7 mouse cellular contexts compared by ENCODE assay signal in the genomic region with DNA sequence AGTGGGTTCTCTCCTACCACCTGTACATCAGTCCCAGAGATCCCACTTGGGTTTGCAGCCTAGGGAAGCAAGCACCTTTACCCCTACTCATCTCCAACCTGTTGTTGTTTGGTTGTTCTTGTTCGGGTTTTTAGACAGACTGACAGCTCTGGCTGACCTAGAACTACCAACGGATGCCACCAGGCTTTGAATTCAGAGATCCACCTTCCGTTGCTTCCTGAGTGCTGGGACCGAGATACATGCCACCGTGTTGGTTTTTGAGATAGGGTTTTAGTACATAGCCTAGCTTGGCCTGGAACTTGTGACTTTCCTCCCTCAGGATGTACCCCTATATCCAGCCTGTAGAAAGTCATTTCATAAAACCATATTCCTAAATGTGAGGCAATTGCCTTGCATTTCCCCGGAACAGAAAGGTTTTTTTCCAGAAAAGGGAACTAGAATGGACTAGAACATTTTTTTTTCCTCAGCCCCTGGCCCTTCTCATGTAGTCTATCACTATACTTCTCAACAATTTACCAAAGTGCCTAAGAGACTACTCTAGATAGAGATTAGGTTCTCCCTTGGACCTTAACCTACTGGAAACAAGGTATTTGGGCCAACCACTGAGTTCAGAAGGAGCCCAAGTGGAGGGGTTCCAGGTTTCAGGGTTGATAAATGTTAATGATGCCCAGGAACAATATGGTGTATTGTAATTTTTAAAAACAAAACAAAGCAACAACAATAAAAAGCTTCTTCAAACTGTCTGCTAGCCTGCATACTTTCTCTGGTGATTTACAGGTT. TPM values are rescaled to one million over a fixed set of nuclear protein-coding genes. Genes with fewer than 3 reads are reported as not detected.
DNase-seq lines count a peak whose midpoint lies in the region; ATAC-seq and TF ChIP-seq lines count a peak whose summit lies in the region.

No protein-coding gene starts in this region.

- peak overlapping the region; percentile 68 for H3K4me2 ChIP-seq in lung, embryonic 15.5 days
- H3K4me2 ChIP-seq in forebrain, embryonic 12.5 days = peak overlapping the region; percentile 55
- H3K4me2 ChIP-seq in limb, embryonic 13.5 days (replicated peaks) = peak overlapping the region; percentile 96

- H3K36me3 ChIP-seq in lung, embryonic 15.5 days = peaks cover 5% of the 10 kb centered on the region; the same call in 1 of the 2 replicates
- peaks cover 3% of the 10 kb centered on the region; the same call in 1 of the 2 replicates for H3K36me3 ChIP-seq in forebrain, embryonic 12.5 days (replicated peaks)
- H3K36me3 ChIP-seq in limb, embryonic 13.5 days = peaks cover 6% of the 10 kb centered on the region; the same call in 1 of the 2 replicates
- no peaks in the 10 kb centered on the region for H3K36me3 ChIP-seq in small intestine, adult 2 months (ENCODE audit: control insufficient read depth, insufficient read depth, low read length)

- ATAC-seq in lung, embryonic 15.5 days (ENCODE audit: borderline replicate concordance, extremely low read depth, low FRiP score, low TSS enrichment) = no peak
- ATAC-seq in forebrain, embryonic 12.5 days (ENCODE audit: low FRiP score) = no peak
- no peak for ATAC-seq in limb, embryonic 13.5 days (ENCODE audit: low FRiP score, low read depth)
- ATAC-seq in activated CD4-positive, CD25-positive, alpha-beta regulatory T cell, adult 4 months = no peak

- TF ChIP-seq POLR2A in small intestine, adult 2 months (IDR thresholded peaks at IDR 0.05; ENCODE audit: low read depth, low read length) = no peak

- H3K9ac ChIP-seq in lung, embryonic 15.5 days = peak overlapping the region; percentile 53; the same call in 1 of the 2 replicates
- no peak overlapping the region for H3K9ac ChIP-seq in forebrain, embryonic 12.5 days
- H3K9ac ChIP-seq in limb, embryonic 13.5 days = peak overlapping the region; percentile 70

- H3K9me3 ChIP-seq in lung, embryonic 15.5 days = no peaks in the 10 kb centered on the region
- no peaks in the 10 kb centered on the region for H3K9me3 ChIP-seq in forebrain, embryonic 12.5 days
- H3K9me3 ChIP-seq in limb, embryonic 13.5 days = no peaks in the 10 kb centered on the region

- no peak for TF ChIP-seq CTCF in small intestine, adult 2 months (IDR thresholded peaks at IDR 0.05; ENCODE audit: extremely low read depth, insufficient read length, insufficient replicate concordance, low read depth, low read length)

- intact Hi-C loops in left cerebral cortex, postnatal 4 days (cut with DNase I) = no loop called here

- 75% methylated on average over 6 of the region's 6 CpGs for WGBS in lung, embryonic 15.5 days
- WGBS in forebrain, embryonic 12.5 days = 82% methylated on average over 6 of the region's 6 CpGs
- 87% methylated on average over 6 of the region's 6 CpGs for WGBS in limb, embryonic 13.5 days
- WGBS in small intestine, adult 2 months = 78% methylated on average over 6 of the region's 6 CpGs

- peak overlapping the region; percentile 56 for H3K27ac ChIP-seq in lung, embryonic 15.5 days
- no peak overlapping the region for H3K27ac ChIP-seq in forebrain, embryonic 12.5 days
- H3K27ac ChIP-seq in limb, embryonic 13.5 days = no peak overlapping the region
- H3K27ac ChIP-seq in small intestine, adult 2 months (ENCODE audit: insufficient read depth, low read depth, low read length) = peak overlapping the region; percentile 68

- no peak for DNase-seq in lung, adult 18-20 months
- DNase-seq in left cerebral cortex, postnatal 4 days = no peak

- no peaks in the 10 kb centered on the region for H3K27me3 ChIP-seq in lung, embryonic 15.5 days
- no peaks in the 10 kb centered on the region for H3K27me3 ChIP-seq in forebrain, embryonic 12.5 days
- no peaks in the 10 kb centered on the region for H3K27me3 ChIP-seq in limb, embryonic 13.5 days
- no peaks in the 10 kb centered on the region for H3K27me3 ChIP-seq in small intestine, adult 2 months (ENCODE audit: control insufficient read depth, insufficient read depth, low read length)

- peak overlapping the region; percentile 78 for H3K4me3 ChIP-seq in lung, embryonic 15.5 days
- peak overlapping the region; percentile 76 for H3K4me3 ChIP-seq in forebrain, embryonic 12.5 days (replicated peaks)
- peak overlapping the region; percentile 71 for H3K4me3 ChIP-seq in limb, embryonic 13.5 days
- H3K4me3 ChIP-seq in small intestine, adult 2 months (ENCODE audit: low read depth, low read length) = peak overlapping the region; percentile 55; the same call in 1 of the 2 replicates

- peaks cover 28% of the 10 kb centered on the region for H3K4me1 ChIP-seq in lung, embryonic 15.5 days
- H3K4me1 ChIP-seq in forebrain, embryonic 12.5 days = peaks cover 26% of the 10 kb centered on the region
- peaks cover 29% of the 10 kb centered on the region for H3K4me1 ChIP-seq in limb, embryonic 13.5 days
- peaks cover 3% of the 10 kb centered on the region; the same call in 1 of the 2 replicates for H3K4me1 ChIP-seq in small intestine, adult 2 months (ENCODE audit: control insufficient read depth, insufficient read depth, insufficient read length, low read length)

RNA-seq across cellular contexts. Expression of gene Unk, which starts 0.8 kb away (rescaled TPM):
- polyA plus RNA-seq in lung, embryonic 15.5 days (2015; fragmentation: Nextera tagmentation; extraction: Ambion mirVana) = 37.0 and 37.7 TPM in 2 replicates
- polyA plus RNA-seq in forebrain, embryonic 12.5 days (2016; fragmentation: Nextera tagmentation; extraction: Ambion mirVana) = 47.9 and 50.4 TPM in 2 replicates
- 39.4 and 44.8 TPM in 2 replicates for polyA plus RNA-seq in limb, embryonic 13.5 days (2015; fragmentation: Nextera tagmentation; extraction: Ambion mirVana)
- polyA plus RNA-seq in small intestine, adult 2 months (2012; rRNA removed) = 10.4 and 21.5 TPM in 2 replicates
- polyA plus RNA-seq in activated CD4-positive, CD25-positive, alpha-beta regulatory T cell, adult 4 months (2017; shearing (Covaris generic)) = 10 to 100 TPM; 10.4 to 12.3 TPM
- total RNA-seq in left cerebral cortex, postnatal 4 days (2021) = 10 to 100 TPM; 38.8 to 42.9 TPM

RNA-seq across cellular contexts. Expression of gene H3f3b, which starts 1.5 kb away (rescaled TPM):
- polyA plus RNA-seq in lung, embryonic 15.5 days (2015; fragmentation: Nextera tagmentation; extraction: Ambion mirVana) = 1,879 and 1,955 TPM in 2 replicates
- 2,341 and 2,432 TPM in 2 replicates for polyA plus RNA-seq in forebrain, embryonic 12.5 days (2016; fragmentation: Nextera tagmentation; extraction: Ambion mirVana)
- 2,219 and 2,483 TPM in 2 replicates for polyA plus RNA-seq in limb, embryonic 13.5 days (2015; fragmentation: Nextera tagmentation; extraction: Ambion mirVana)
- 48.6 and 118 TPM in 2 replicates for polyA plus RNA-seq in small intestine, adult 2 months (2012; rRNA removed)
- polyA plus RNA-seq in activated CD4-positive, CD25-positive, alpha-beta regulatory T cell, adult 4 months (2017; shearing (Covaris generic)) = 1,000 to 10,000 TPM; 1,520 to 1,873 TPM
- total RNA-seq in left cerebral cortex, postnatal 4 days (2021) = 100 to 1,000 TPM; 510 to 587 TPM

RNA-seq across cellular contexts. Expression of gene Galk1, which starts 16.8 kb away (rescaled TPM):
- polyA plus RNA-seq in lung, embryonic 15.5 days (2015; fragmentation: Nextera tagmentation; extraction: Ambion mirVana) = 215 and 229 TPM in 2 replicates
- polyA plus RNA-seq in forebrain, embryonic 12.5 days (2016; fragmentation: Nextera tagmentation; extraction: Ambion mirVana) = 98.3 and 107 TPM in 2 replicates
- 207 and 211 TPM in 2 replicates for polyA plus RNA-seq in limb, embryonic 13.5 days (2015; fragmentation: Nextera tagmentation; extraction: Ambion mirVana)
- polyA plus RNA-seq in small intestine, adult 2 months (2012; rRNA removed) = 39.5 and 53.3 TPM in 2 replicates
- polyA plus RNA-seq in activated CD4-positive, CD25-positive, alpha-beta regulatory T cell, adult 4 months (2017; shearing (Covaris generic)) = 10 to 100 TPM; 23.0 to 25.3 TPM
- 10 to 100 TPM; 36.2 to 37.9 TPM for total RNA-seq in left cerebral cortex, postnatal 4 days (2021)

RNA-seq across cellular contexts. Expression of gene Unc13d, which starts 48.5 kb away (rescaled TPM):
- polyA plus RNA-seq in lung, embryonic 15.5 days (2015; fragmentation: Nextera tagmentation; extraction: Ambion mirVana) = 4.1 and 6.4 TPM in 2 replicates
- polyA plus RNA-seq in forebrain, embryonic 12.5 days (2016; fragmentation: Nextera tagmentation; extraction: Ambion mirVana) = 0.69 and 0.73 TPM in 2 replicates
- 2.1 and 2.4 TPM in 2 replicates for polyA plus RNA-seq in limb, embryonic 13.5 days (2015; fragmentation: Nextera tagmentation; extraction: Ambion mirVana)
- 5.8 and 7.1 TPM in 2 replicates for polyA plus RNA-seq in small intestine, adult 2 months (2012; rRNA removed)
- polyA plus RNA-seq in activated CD4-positive, CD25-positive, alpha-beta regulatory T cell, adult 4 months (2017; shearing (Covaris generic)) = 100 to 1,000 TPM in 1 of 2 experiments, 10 to 100 TPM in 1; 68.6 to 116 TPM
- 1 to 10 TPM in 1 of 2 experiments, under 1 TPM in 1; 0.56 to 1.2 TPM for total RNA-seq in left cerebral cortex, postnatal 4 days (2021)

RNA-seq across cellular contexts. Expression of gene Itgb4, which starts 54.8 kb away (rescaled TPM):
- 2.6 and 3.4 TPM in 2 replicates for polyA plus RNA-seq in lung, embryonic 15.5 days (2015; fragmentation: Nextera tagmentation; extraction: Ambion mirVana)
- polyA plus RNA-seq in forebrain, embryonic 12.5 days (2016; fragmentation: Nextera tagmentation; extraction: Ambion mirVana) = 0.94 and 1.0 TPM in 2 replicates
- polyA plus RNA-seq in limb, embryonic 13.5 days (2015; fragmentation: Nextera tagmentation; extraction: Ambion mirVana) = 5.2 and 6.3 TPM in 2 replicates
- 53.2 and 133 TPM in 2 replicates for polyA plus RNA-seq in small intestine, adult 2 months (2012; rRNA removed)
- polyA plus RNA-seq in activated CD4-positive, CD25-positive, alpha-beta regulatory T cell, adult 4 months (2017; shearing (Covaris generic)) = not detected
- 1 to 10 TPM; 3.7 to 4.4 TPM for total RNA-seq in left cerebral cortex, postnatal 4 days (2021)

Comparison
In these comparisons a context has a peak if more than half of its experiments do, and no peak if none do; other contexts are left out.
1. H3K27ac ChIP-seq: peak in lung, embryonic 15.5 days (single experiment) and small intestine, adult 2 months (single experiment); none in forebrain, embryonic 12.5 days (single experiment) and limb, embryonic 13.5 days (single experiment).
2. RNA of gene H3f3b, which starts 1.5 kb away (polyA plus RNA-seq): 2,341 to 2,432 TPM in forebrain, embryonic 12.5 days, 2,219 to 2,483 TPM in limb, embryonic 13.5 days, 1,879 to 1,955 TPM in lung, embryonic 15.5 days and 1,520 to 1,873 TPM in activated CD4-positive, CD25-positive, alpha-beta regulatory T cell, adult 4 months; 48.6 to 118 TPM in small intestine, adult 2 months; every median in the first group is over 10 times any median in the second.
3. Peak in every context shown above with its lines, with median percentiles within 50 percentile points of each other: H3K4me2 ChIP-seq and H3K4me3 ChIP-seq.